Mouse (Mus musculus): ENCODE results near the gene Jak3. TPM values are rescaled to one million over a fixed set of nuclear protein-coding genes. Genes with fewer than 3 reads are reported as not detected.

The Jak3 gene
- polyA plus RNA-seq, 1 experiment from 2014 or later = 3.4 TPM

Small RNA genes lying within 50 kb of the gene (microRNA-seq; reads per million reads assigned to microRNA genes)
- gene Mir6769b = 2.3 reads per million, percentile 5 among the genes with 10 or more reads in this experiment

Other genes starting within 250 kb of the Jak3 start
- gene Abhd8, start 212.6 kb upstream of the Jak3 start, polyA plus RNA-seq (2015; fragmentation: Nextera tagmentation; extraction: Ambion mirVana) = 113 and 127 TPM in 2 replicates
- 173 and 178 TPM in 2 replicates for gene Mrpl34, start 211.3 kb upstream of the Jak3 start, polyA plus RNA-seq (2015; fragmentation: Nextera tagmentation; extraction: Ambion mirVana)
- gene Dda1, start 207.1 kb upstream of the Jak3 start, polyA plus RNA-seq (2015; fragmentation: Nextera tagmentation; extraction: Ambion mirVana) = 218 and 236 TPM in 2 replicates
- gene Ano8, start 190.3 kb upstream of the Jak3 start, polyA plus RNA-seq (2015; fragmentation: Nextera tagmentation; extraction: Ambion mirVana) = 4.1 and 4.4 TPM in 2 replicates
- 12.1 and 12.6 TPM in 2 replicates for gene Gtpbp3, start 188.2 kb upstream of the Jak3 start, polyA plus RNA-seq (2015; fragmentation: Nextera tagmentation; extraction: Ambion mirVana)
- gene Plvap, start 164.5 kb upstream of the Jak3 start, polyA plus RNA-seq (2015; fragmentation: Nextera tagmentation; extraction: Ambion mirVana) = 3.5 and 4.4 TPM in 2 replicates
- gene Ccdc194, start 150.6 kb upstream of the Jak3 start, polyA plus RNA-seq (2015; fragmentation: Nextera tagmentation; extraction: Ambion mirVana) = 0.26 TPM in 1 of 2 replicates, not detected in the other
- gene Bst2, start 138.8 kb upstream of the Jak3 start, polyA plus RNA-seq (2015; fragmentation: Nextera tagmentation; extraction: Ambion mirVana) = 4.7 and 7.5 TPM in 2 replicates
- 52.8 and 65.3 TPM in 2 replicates for gene Mvb12a, start 133.4 kb upstream of the Jak3 start, polyA plus RNA-seq (2015; fragmentation: Nextera tagmentation; extraction: Ambion mirVana)
- gene Tmem221, start 117.4 kb upstream of the Jak3 start, polyA plus RNA-seq (2015; fragmentation: Nextera tagmentation; extraction: Ambion mirVana) = 0.15 and 0.16 TPM in 2 replicates
- gene Nxnl1, start 109.7 kb upstream of the Jak3 start, polyA plus RNA-seq (2015; fragmentation: Nextera tagmentation; extraction: Ambion mirVana) = not detected in 2 replicates
- gene Slc27a1, start 107.4 kb upstream of the Jak3 start, polyA plus RNA-seq (2015; fragmentation: Nextera tagmentation; extraction: Ambion mirVana) = 74.6 and 75.9 TPM in 2 replicates
- gene Pgls, start 84.1 kb upstream of the Jak3 start, polyA plus RNA-seq (2015; fragmentation: Nextera tagmentation; extraction: Ambion mirVana) = 167 and 189 TPM in 2 replicates
- gene Fam129c, start 78.6 kb upstream of the Jak3 start, polyA plus RNA-seq (2015; fragmentation: Nextera tagmentation; extraction: Ambion mirVana) = 6.2 and 8.4 TPM in 2 replicates
- 60.4 and 63.6 TPM in 2 replicates for gene Colgalt1, start 65.3 kb upstream of the Jak3 start, polyA plus RNA-seq (2015; fragmentation: Nextera tagmentation; extraction: Ambion mirVana)
- 23.1 and 33.6 TPM in 2 replicates for gene Unc13a, start 4.5 kb upstream of the Jak3 start, polyA plus RNA-seq (2015; fragmentation: Nextera tagmentation; extraction: Ambion mirVana)
- not detected in 2 replicates for gene Insl3, start 12.9 kb downstream of the Jak3 start, polyA plus RNA-seq (2015; fragmentation: Nextera tagmentation; extraction: Ambion mirVana)
- 0.58 and 0.68 TPM in 2 replicates for gene B3gnt3, start 25.5 kb downstream of the Jak3 start, polyA plus RNA-seq (2015; fragmentation: Nextera tagmentation; extraction: Ambion mirVana)
- 72.4 and 100 TPM in 2 replicates for gene Fcho1, start 49.4 kb downstream of the Jak3 start, polyA plus RNA-seq (2015; fragmentation: Nextera tagmentation; extraction: Ambion mirVana)
- 8.7 and 8.9 TPM in 2 replicates for gene Zfp709, start 205.7 kb downstream of the Jak3 start, polyA plus RNA-seq (2015; fragmentation: Nextera tagmentation; extraction: Ambion mirVana)
- gene Zfp882, start 232.3 kb downstream of the Jak3 start, polyA plus RNA-seq (2015; fragmentation: Nextera tagmentation; extraction: Ambion mirVana) = 21.2 and 22.9 TPM in 2 replicates
- 31.8 and 33.5 TPM in 2 replicates for gene Zfp617, start 232.3 kb downstream of the Jak3 start, polyA plus RNA-seq (2015; fragmentation: Nextera tagmentation; extraction: Ambion mirVana)